Mouse (Mus musculus): ENCODE results near the gene Negr1. TPM values are rescaled to one million over a fixed set of nuclear protein-coding genes. Genes with fewer than 3 reads are reported as not detected.
"Not testable (repeated sequence)": the region's sequence is repeated elsewhere in the genome, so short reads cannot be mapped to it uniquely, and the experiment has no call there.

The Negr1 gene
- total RNA-seq, 2 experiments from 2014 or later, result 284 to 293 TPM

DNA sequence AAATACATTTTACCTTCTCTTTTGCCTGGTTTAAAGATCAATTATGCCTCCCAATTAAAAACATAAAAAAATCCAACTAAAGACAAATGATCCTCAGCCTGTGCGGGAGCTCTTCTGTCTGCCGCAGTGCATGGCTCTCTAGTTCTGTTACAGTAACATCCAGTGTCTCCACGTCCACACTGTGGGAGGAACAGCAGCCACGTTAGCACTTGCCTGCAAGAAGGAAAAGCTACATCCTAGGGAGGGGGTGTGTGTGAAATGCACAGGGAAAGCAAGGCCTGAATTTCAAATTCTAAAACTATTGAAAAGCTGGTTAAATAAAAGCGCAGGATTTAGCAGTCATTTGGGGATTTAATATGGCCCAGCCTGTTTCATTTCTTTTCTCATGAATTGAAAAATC lies 479.0 kb downstream of the Negr1 start:
- peak in 1 of 2 experiments; percentile 13 for DNase-seq (ENCODE audit: extremely low spot score in 1 of 2, low spot score in 2 of 2)
- intact Hi-C loops (cut with DNase I), result no loop called here

DNA sequence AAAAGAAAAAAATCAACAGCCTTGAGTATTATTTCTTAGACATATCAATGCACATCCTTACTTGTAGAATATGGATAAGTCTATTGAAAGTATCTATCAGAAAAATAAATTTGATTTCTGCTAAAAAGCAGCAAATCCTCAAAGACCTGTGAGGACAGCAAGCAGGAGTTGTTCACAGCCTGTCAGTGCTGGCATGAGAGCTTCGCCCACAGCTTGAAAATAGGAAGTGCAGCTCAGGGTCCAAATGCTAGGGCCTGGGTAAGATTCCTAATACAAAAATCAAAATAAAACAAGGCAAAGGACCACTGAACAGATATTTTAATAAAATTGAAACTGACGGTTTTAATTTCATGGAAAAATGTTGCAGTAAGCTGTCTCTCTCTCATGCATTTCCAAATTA lies 483.0 kb downstream of the Negr1 start:
- no peak for DNase-seq (ENCODE audit: extremely low spot score in 1 of 2, low spot score in 2 of 2)
- intact Hi-C loops (cut with DNase I), result no loop called here

DNA sequence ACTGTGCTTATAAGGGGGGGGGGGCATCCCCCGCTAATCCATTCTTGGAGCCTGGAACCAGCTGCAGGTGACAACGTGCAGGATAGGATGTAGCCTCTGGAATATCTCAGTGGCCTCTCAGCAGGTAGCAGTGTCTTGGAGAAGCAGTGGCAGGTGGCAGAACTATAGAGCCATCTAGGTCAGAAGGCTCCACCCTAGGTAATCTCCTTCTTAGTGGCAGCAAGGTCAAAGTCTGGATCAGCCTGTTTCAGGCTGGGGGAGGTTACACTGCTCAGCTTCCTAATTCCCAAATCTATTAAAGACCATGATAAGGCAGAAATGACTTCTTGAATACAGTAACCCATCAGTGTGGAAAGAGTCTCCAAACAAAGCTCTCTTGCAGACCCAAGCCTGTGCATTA lies 502.8 kb downstream of the Negr1 start:
- intact Hi-C loops (cut with DNase I); DNase-seq (ENCODE audit: extremely low spot score in 1 of 2, low spot score in 2 of 2): not testable (repeated sequence)

DNA sequence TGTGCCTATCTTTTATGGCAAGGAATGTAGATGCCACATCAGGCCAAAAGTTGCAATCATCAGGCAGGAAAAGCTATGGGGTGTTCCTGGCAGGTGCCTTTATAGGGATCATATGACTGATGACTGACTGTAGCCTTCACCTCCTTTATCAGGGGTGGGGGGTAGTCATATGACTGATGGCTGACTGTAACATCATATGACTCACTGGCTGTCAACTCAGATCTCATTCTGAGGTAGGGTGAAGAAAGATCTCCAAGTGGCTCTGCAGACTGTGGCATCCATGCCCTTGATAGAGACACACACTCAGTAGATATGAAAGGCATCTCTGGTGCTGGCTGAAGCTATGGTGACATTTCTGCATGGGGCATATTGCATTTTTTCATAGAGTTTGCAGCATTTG lies 504.7 kb downstream of the Negr1 start:
- intact Hi-C loops (cut with DNase I), result no loop called here
- no peak for DNase-seq (ENCODE audit: extremely low spot score in 1 of 2, low spot score in 2 of 2)

DNA sequence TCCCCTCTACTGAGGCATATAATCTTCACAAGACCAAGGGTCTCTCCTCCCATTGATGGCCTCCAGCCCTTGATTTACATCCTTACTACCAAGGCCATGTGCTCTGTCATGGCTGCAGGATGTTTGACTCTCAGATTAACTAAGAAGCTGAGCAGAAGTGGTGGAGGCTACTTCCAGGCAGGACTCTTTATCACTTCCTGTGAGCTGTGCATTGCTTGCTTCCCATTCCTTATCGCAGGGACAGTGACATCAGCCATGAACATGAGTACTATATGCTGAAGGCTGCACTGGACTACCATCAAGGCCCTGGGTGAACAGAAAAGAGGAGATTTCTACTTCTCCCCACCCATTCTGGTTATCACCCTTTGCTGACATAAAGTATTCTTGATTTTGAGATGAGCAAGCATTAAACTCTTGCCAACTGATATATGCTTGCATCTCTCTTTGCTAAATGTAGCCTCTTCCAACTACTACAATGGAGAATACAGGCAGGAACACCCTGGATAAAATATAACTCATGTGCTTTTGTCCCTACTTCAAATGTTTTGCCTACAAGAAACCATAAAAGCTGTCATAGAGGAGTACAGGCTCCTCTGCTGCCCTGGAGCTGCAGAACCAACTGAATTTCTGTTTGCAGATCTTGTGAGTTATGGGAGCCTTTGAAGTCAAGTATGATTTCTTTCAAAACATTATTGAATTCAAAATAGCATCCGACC lies 517.8 kb downstream of the Negr1 start:
- intact Hi-C loops (cut with DNase I), result no loop called here

GRCm38 (mm10) chr3:157079966-157080306 lies 518.3 kb downstream of the Negr1 start:
- no peak for DNase-seq (ENCODE audit: extremely low spot score in 1 of 2, low spot score in 2 of 2)
- intact Hi-C loops (cut with DNase I), result no loop called here

More for the DNA sequence above, 517.8 kb downstream of the Negr1 start:
- no peak for DNase-seq (ENCODE audit: extremely low spot score in 1 of 2, low spot score in 2 of 2)

DNA sequence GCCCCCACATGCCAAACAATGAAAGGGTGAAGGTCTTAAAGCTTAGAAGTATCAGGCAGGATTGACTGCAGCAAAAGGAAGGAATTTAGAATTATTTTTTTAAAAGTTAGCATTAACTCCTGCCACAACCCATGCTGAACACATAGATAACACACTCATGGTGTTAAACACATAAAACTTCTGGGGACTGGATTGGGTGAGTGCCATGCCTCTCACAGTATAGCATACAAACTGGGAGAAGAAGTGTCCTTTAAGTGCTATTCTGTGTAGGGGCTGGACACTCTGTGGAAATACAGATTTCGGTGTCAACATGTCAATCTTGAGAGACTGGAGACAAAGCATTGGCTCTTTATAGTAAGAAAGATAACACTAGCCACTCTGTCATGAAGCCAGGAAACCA lies 519.0 kb downstream of the Negr1 start:
- no peak for DNase-seq (ENCODE audit: extremely low spot score in 1 of 2, low spot score in 2 of 2)
- intact Hi-C loops (cut with DNase I), result no loop called here

DNA sequence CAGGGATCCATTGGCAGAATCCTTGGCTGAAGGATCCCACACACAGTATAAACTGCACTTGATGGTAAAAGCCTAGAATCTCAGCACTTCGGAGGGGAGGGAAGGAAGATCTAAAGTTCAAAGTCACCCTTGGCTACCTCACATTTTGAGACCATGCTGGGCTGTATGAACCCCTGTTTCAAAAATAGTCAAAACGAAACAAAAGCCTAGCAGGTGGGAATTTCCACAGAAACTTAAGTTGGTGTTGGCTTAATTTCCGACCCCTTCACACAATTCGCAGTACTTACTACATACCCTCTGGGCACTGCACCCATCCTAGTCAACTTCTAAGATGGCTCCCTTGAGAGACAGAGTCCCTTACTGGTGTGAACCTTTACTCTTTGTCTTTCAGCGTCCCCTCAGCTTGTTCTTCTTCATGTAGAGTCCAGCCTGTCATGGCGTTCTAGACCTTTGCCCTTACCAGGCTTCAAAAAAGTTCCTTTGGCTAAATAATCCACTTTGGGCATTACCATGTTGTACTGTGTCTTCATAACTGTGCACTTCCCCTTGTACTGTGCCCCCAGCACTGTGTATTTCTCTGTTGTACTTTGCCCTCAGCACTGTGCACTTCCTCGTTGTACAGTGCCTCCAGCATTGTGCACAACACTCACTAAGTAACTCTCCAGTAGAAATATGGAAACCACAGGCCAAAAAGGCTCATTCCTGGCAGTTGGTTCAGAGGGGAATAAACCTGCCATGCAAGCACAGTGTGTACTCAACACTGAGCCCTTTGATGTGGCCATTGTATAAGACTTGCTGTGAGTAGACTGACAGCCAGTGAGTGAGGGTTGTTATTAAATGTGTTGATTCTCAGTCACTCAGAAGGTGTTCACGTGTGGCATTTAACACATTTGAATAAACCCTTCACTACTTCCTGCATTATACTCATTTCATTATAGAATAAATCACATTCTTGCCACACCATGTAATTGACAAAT lies 521.5 kb downstream of the Negr1 start:
- intact Hi-C loops (cut with DNase I), result no loop called here

GRCm38 (mm10) chr3:157085180-157085579 lies 523.6 kb downstream of the Negr1 start:
- intact Hi-C loops (cut with DNase I), result no loop called here
- no peak for DNase-seq (ENCODE audit: extremely low spot score in 1 of 2, low spot score in 2 of 2)

More for the DNA sequence above, 521.5 kb downstream of the Negr1 start:
- no peak for DNase-seq (ENCODE audit: extremely low spot score in 1 of 2, low spot score in 2 of 2)

DNA sequence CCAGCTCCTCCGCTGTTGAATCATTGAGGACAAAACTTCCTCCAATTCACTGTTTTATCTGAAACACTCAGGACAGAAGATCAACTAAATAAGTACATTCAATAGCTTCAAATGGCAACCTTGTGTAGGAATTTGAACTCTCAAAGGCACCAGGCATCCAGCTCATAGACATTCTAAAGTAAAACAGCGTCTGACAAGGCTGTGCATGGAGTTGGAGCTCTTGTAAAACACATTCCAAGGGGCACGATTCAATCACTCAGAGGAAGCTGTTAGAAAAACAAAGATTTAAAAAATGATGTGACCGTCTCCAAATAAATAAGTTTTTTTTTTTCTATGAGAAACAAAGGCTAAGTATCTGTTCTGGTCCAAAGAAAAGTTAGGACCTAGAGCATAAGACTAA lies 528.5 kb downstream of the Negr1 start:
- intact Hi-C loops (cut with DNase I), result no loop called here
- no peak for DNase-seq (ENCODE audit: extremely low spot score in 1 of 2, low spot score in 2 of 2)

- intact Hi-C loops (cut with DNase I), result no loop called here
- DNase-seq (ENCODE audit: extremely low spot score in 1 of 2, low spot score in 2 of 2), result no peak
Observed at GRCm38 (mm10) chr3:157096284-157096683, 534.7 kb downstream of the Negr1 start.

DNA sequence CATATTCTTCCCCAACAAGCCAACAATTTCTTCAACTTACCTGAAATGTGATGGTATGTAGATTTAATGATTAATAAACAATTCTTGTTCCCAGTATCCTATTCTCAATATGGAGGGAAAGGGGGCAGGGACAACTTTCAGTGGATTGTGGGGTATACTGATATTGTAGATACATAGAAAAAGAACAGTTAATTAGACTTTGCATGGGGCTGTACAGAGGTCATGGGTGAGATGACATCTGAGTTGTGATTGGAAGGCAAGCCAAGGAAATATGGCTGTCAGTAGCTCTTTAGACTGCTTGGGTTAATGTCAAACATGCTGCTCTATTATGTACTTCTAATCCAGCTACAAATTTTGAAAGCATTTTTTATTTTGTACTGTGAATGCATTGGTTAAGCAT lies 535.9 kb downstream of the Negr1 start:
- DNase-seq (ENCODE audit: extremely low spot score in 1 of 2, low spot score in 2 of 2), result no peak
- intact Hi-C loops (cut with DNase I), result no loop called here

DNA sequence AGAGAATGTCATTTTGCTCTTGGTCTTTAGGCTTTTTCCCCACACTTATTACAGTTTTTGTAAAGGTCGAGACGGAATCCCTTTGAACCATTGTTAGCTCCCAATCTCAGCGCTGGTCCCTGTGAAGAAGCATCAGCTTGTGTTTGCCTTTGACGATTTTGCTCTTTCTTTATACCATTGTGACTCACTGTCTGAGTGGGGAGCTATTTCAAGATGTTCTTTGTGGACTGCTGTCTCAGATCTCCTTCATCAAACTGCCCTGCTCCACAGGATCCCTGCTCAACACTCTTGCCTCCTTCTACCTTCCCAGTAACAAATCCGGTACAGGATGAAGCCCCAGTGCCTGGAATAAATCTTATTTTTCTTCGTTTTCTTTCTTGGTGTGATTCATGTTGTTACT lies 536.8 kb downstream of the Negr1 start:
- no peak for DNase-seq (ENCODE audit: extremely low spot score in 1 of 2, low spot score in 2 of 2)
- intact Hi-C loops (cut with DNase I), result no loop called here

DNA sequence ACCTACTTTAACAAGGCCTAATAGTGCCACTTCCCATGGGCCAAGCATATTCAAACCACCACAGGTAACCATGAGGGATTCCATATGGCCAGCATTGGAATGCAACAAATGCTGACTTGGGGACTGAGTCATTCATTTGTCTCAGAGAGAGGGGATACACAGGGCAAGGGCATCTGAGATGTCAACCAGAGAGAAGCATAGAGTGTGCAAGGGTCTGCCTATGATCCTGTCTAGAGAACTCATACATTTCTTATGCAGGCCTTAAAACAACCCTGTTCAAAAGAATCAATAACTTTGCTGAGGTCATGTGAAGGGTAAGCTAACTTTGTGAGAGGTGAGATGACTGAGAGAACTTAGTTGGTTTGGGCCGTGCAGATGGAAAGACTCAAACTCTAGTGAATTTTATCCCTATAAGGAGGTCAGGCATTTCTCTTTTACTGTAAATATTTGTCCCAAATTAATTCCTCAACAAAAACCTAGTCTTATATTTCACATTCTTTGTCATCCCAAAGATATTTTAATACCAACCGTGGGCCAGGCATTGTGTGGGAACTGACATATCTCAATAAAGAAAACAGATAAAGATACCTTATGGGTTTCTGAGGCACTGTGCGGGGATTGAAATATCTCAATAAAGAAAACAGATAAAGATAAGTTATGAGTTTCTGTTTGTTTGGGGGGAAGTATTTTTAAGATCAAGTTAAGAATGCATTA lies 543.4 kb downstream of the Negr1 start:
- intact Hi-C loops (cut with DNase I), result loop anchor here (5.0 kb wide), 1 partner anchor 543 kb away; the partner anchor contains the start of gene Negr1
- DNase-seq (ENCODE audit: extremely low spot score in 1 of 2, low spot score in 2 of 2), result no peak

DNA sequence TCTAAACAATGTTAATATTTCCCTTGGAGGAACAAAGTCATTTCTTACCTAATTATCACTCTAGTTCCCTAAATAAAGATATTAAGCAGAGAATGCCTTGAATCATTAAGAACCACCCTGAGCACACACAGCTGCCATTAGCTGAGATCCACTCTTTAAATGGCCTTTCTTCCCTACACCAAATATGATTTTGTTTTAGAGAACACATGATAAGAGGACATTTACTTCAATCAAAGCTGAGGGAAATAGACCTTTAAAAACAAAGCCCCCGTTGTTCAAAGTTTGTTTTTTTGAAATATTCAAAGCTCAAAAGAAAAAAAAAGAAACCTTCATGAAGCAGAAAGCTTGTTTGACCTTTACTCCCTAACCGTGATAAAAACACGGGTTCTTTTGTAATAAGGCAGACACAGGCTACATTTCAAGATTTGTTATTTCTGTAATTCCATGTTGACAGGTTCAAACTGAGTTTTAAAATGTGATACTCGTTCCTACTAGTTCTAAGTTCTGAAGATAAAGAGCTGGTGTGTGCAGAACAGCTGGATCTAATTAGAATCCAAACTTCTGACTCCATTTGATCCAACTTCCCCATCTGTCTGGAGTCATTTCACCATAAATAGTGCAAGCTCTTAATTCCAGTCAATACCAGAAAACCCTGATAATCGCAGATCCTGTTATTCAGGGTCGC lies 544.1 kb downstream of the Negr1 start:
- intact Hi-C loops (cut with DNase I), result loop anchor here (5.0 kb wide), 1 partner anchor 543 kb away; the partner anchor contains the start of gene Negr1
- no peak for DNase-seq (ENCODE audit: extremely low spot score in 1 of 2, low spot score in 2 of 2)

DNA sequence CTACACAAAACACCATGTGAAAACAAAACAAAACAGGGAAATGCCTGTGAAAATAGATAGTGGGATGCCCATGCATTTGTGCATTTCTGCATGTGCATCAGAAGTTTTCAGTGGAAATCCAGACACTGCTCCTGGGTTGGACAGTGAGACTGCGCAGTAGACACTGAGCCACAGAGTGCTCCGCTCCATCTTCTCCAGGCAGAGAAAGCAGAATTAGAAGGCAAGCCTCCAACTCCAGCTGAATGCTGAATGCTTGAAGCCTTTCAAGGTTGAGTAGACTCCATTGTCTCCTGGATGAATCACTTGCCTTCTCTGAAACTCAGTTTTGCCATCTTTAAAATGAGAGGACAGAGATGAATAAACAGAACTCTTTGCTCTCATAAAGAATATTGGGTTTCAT lies 546.6 kb downstream of the Negr1 start:
- no peak for DNase-seq (ENCODE audit: extremely low spot score in 1 of 2, low spot score in 2 of 2)
- intact Hi-C loops (cut with DNase I), result loop anchor here (5.0 kb wide), 1 partner anchor 546 kb away; the partner anchor contains the start of gene Negr1

DNA sequence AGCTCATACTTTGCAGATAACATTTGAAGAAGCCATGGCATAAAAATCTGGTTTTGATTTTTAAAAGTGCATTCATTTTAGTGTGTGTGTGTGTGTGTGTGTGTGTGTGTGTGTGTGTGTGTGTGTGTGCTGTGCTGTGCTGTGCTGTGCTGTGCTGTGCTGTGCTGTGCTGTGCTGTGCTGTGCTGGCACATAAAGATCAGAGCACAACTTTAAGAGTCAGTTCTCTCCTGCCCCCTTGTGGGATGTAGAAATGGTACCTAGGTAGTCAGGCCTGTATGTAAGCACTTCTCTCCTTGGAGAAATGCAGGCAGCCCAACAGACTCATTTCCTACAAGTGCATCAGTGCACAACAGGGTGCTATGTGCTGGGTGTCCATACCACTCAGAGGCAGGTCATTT lies 547.7 kb downstream of the Negr1 start:
- peak; percentile 31 to 60 for DNase-seq (ENCODE audit: extremely low spot score in 1 of 2, low spot score in 2 of 2)
- intact Hi-C loops (cut with DNase I), result loop anchor here (5.0 kb wide), 1 partner anchor 547 kb away; the partner anchor contains the start of gene Negr1

GRCm38 (mm10) chr3:157115105-157115760 lies 553.6 kb downstream of the Negr1 start:
- intact Hi-C loops (cut with DNase I), result no loop called here
- DNase-seq (ENCODE audit: extremely low spot score in 1 of 2, low spot score in 2 of 2), result peak; percentile 9 to 26
